Mouse (Mus musculus) CH12.LX (cell line): ENCODE results near the gene Kif13a. TPM values are rescaled to one million over a fixed set of nuclear protein-coding genes. Genes with fewer than 3 reads are reported as not detected.

Experiments
- DNase-seq: peaks from one replicate; pipeline ENCODE4 v3.0.0-alpha.2; 2013; ENCODE audit errors: extremely low read depth
- H3K27ac ChIP-seq: 2 replicates; pipeline ENCODE4 v1.5.1; 2012; ENCODE audit warnings: low read depth, mild to moderate bottlenecking, control low read depth, moderate library complexity; ENCODE audit not compliant: insufficient read depth
- H3K27me3 ChIP-seq: replicated peaks from 2 replicates; pipeline ENCODE3; 2012; ENCODE audit warnings: inconsistent platforms
- H3K36me3 ChIP-seq, 2 experiments: replicated peaks in 1 of 2; 2 replicates each; pipeline versions ENCODE3 to v1.6.1; 2012; ENCODE audit warnings: inconsistent platforms in 1 of 2, low read length in 1 of 2, mild to moderate bottlenecking in 1 of 2, mixed read lengths in 1 of 2, moderate library complexity in 1 of 2; ENCODE audit not compliant: control insufficient read depth in 1 of 2, insufficient read depth in 1 of 2
- H3K4me1 ChIP-seq, 2 experiments: 2 replicates each; pipeline ENCODE4 v1.6.1; 2012; ENCODE audit warnings: inconsistent platforms in 1 of 2, moderate library complexity in 1 of 2; ENCODE audit not compliant: insufficient read depth in 2 of 2, control insufficient read depth in 1 of 2
- H3K4me2 ChIP-seq: 2 replicates; pipeline ENCODE4 v1.6.1; 2012; ENCODE audit warnings: low read depth, mild to moderate bottlenecking, control low read depth; ENCODE audit not compliant: poor library complexity, insufficient read depth, severe bottlenecking
- H3K4me3 ChIP-seq, 3 experiments: fragments of 150-350 bp in 1 of 3; sonication (generic) in 1 of 3; replicated peaks in 1 of 3; 2 replicates each; pipeline versions ENCODE3 to v1.5.1; 2011 to 2012; ENCODE audit warnings: low read depth in 2 of 3, low read length in 2 of 3, mild to moderate bottlenecking in 2 of 3, moderate library complexity in 2 of 3, control low read depth in 1 of 3, improper control_type of control experiment in 1 of 3, inconsistent platforms in 1 of 3, mixed read lengths in 1 of 3; ENCODE audit not compliant: poor library complexity in 1 of 3
- H3K79me2 ChIP-seq: replicated peaks from 2 replicates; pipeline ENCODE4 v1.6.1; 2012; ENCODE audit warnings: mild to moderate bottlenecking, moderate library complexity; ENCODE audit not compliant: control insufficient read depth, poor library complexity, insufficient read depth, severe bottlenecking; ENCODE audit errors: extremely low read depth
- H3K9ac ChIP-seq: 2 replicates; pipeline ENCODE4 v1.6.1; 2012; ENCODE audit warnings: low read depth, mild to moderate bottlenecking, control low read depth, moderate library complexity; ENCODE audit not compliant: insufficient read depth
- H3K9me3 ChIP-seq: replicated peaks from 2 replicates; pipeline ENCODE3; 2012; ENCODE audit warnings: low read length, inconsistent platforms, mixed read lengths
- BHLHE40 ChIP-seq: IDR thresholded peaks from 2 replicates; pipeline ENCODE4 v1.6.1; 2011; ENCODE audit warnings: mild to moderate bottlenecking, low read depth, low read length, improper control_type of control experiment
- CHD1 ChIP-seq: IDR thresholded peaks from 2 replicates; pipeline ENCODE4 v1.6.1; 2012; ENCODE audit warnings: low read depth, low read length, improper control_type of control experiment, inconsistent platforms
- CHD2 ChIP-seq: IDR thresholded peaks from 2 replicates; pipeline ENCODE4 v1.6.1; 2011; ENCODE audit warnings: low read length, improper control_type of control experiment
- CTCF ChIP-seq, 2 experiments: IDR thresholded peaks in 1 of 2; conservative IDR thresholded peaks in 1 of 2; 2 replicates each; pipeline ENCODE4 v1.5.1; 2011 to 2012; ENCODE audit warnings: low read depth in 2 of 2, low read length in 2 of 2, improper control_type of control experiment in 1 of 2, inconsistent platforms in 1 of 2, mild to moderate bottlenecking in 1 of 2, moderate library complexity in 1 of 2
- ELF1 ChIP-seq: IDR thresholded peaks from 2 replicates; pipeline ENCODE4 v1.6.1; 2014; ENCODE audit warnings: low read depth, mild to moderate bottlenecking, inconsistent platforms, low read length, improper control_type of control experiment
- EP300 ChIP-seq: IDR thresholded peaks from 2 replicates; pipeline ENCODE4 v1.6.1; 2011; ENCODE audit warnings: low read length, improper control_type of control experiment
- ETS1 ChIP-seq: conservative IDR thresholded peaks from 2 replicates; pipeline ENCODE4 v1.6.1; 2012; ENCODE audit warnings: low read depth, mild to moderate bottlenecking, inconsistent platforms, low read length, improper control_type of control experiment, moderate library complexity
- GABPA ChIP-seq: IDR thresholded peaks from 2 replicates; pipeline ENCODE4 v1.6.1; 2012; ENCODE audit warnings: low read depth, low read length, improper control_type of control experiment, inconsistent platforms; ENCODE audit not compliant: insufficient replicate concordance
- IRF4 ChIP-seq: IDR thresholded peaks from 2 replicates; pipeline ENCODE4 v1.6.1; 2014; ENCODE audit warnings: low read depth, mild to moderate bottlenecking, inconsistent platforms, low read length, improper control_type of control experiment
- JUND ChIP-seq: conservative IDR thresholded peaks from 2 replicates; pipeline ENCODE4 v1.6.1; 2011; ENCODE audit warnings: low read depth, low read length, improper control_type of control experiment
- KAT2A ChIP-seq: IDR thresholded peaks from 2 replicates; pipeline ENCODE4 v1.6.1; 2012; ENCODE audit warnings: low read length, improper control_type of control experiment, inconsistent platforms; ENCODE audit not compliant: insufficient replicate concordance
- MAFK ChIP-seq: IDR thresholded peaks from 2 replicates; pipeline ENCODE4 v1.6.1; 2011; ENCODE audit warnings: low read length, improper control_type of control experiment; ENCODE audit not compliant: insufficient replicate concordance
- MYC ChIP-seq: IDR thresholded peaks from 2 replicates; pipeline ENCODE4 v1.6.1; 2011; ENCODE audit warnings: low read depth, mild to moderate bottlenecking, improper control_type of control experiment, low read length
- NRF1 ChIP-seq: IDR thresholded peaks from 2 replicates; pipeline ENCODE4 v1.6.1; 2014; ENCODE audit warnings: low read depth, mild to moderate bottlenecking, inconsistent platforms, low read length, improper control_type of control experiment, moderate library complexity
- PAX5 ChIP-seq: IDR thresholded peaks from 2 replicates; pipeline ENCODE4 v1.6.1; 2012; ENCODE audit warnings: low read length, inconsistent platforms, mixed read lengths
- POLR2AphosphoS2 ChIP-seq: IDR thresholded peaks from 2 replicates; pipeline ENCODE4 v1.6.1; 2011; ENCODE audit warnings: low read depth, low read length, improper control_type of control experiment
- RCOR1 ChIP-seq: conservative IDR thresholded peaks from 2 replicates; pipeline ENCODE4 v1.6.1; 2012; ENCODE audit warnings: low read depth, mild to moderate bottlenecking, inconsistent platforms, low read length, improper control_type of control experiment
- SIN3A ChIP-seq: IDR thresholded peaks from 2 replicates; pipeline ENCODE4 v1.6.1; 2012; ENCODE audit warnings: low read length, improper control_type of control experiment, inconsistent platforms
- SMC3 ChIP-seq: IDR thresholded peaks from 2 replicates; pipeline ENCODE4 v1.6.1; 2011; ENCODE audit warnings: low read depth, low read length, improper control_type of control experiment
- TBP ChIP-seq: conservative IDR thresholded peaks from 2 replicates; pipeline ENCODE4 v1.6.1; 2011; ENCODE audit warnings: low read depth, low read length, improper control_type of control experiment
- TCF12 ChIP-seq: IDR thresholded peaks from 2 replicates; pipeline ENCODE4 v1.6.1; 2014; ENCODE audit warnings: low read depth, mild to moderate bottlenecking, inconsistent platforms, low read length, improper control_type of control experiment
- UBTF ChIP-seq: IDR thresholded peaks from 2 replicates; pipeline ENCODE4 v1.6.1; 2012; ENCODE audit warnings: low read depth, mild to moderate bottlenecking, inconsistent platforms, low read length, improper control_type of control experiment, moderate library complexity
- USF1 ChIP-seq: IDR thresholded peaks from 2 replicates; pipeline ENCODE4 v1.6.1; 2014; ENCODE audit warnings: low read depth, mild to moderate bottlenecking, inconsistent platforms, low read length, improper control_type of control experiment
- ZC3H11A ChIP-seq: IDR thresholded peaks from 2 replicates; pipeline ENCODE4 v1.6.1; 2012; ENCODE audit warnings: low read depth, mild to moderate bottlenecking, inconsistent platforms, low read length, improper control_type of control experiment
- ZKSCAN1 ChIP-seq: IDR thresholded peaks from 2 replicates; pipeline ENCODE4 v1.6.1; 2012; ENCODE audit warnings: low read depth, inconsistent platforms, low read length, improper control_type of control experiment, borderline replicate concordance
- ZMIZ1 ChIP-seq: IDR thresholded peaks from 2 replicates; pipeline ENCODE4 v1.6.1; 2012; ENCODE audit warnings: low read depth, mild to moderate bottlenecking, inconsistent platforms, low read length, improper control_type of control experiment
- dilution Hi-C: fragments of 300-500 bp; cut with MboI; formaldehyde crosslinking; loops from 2 replicates; pipeline ENCODE4 v1.14.3; 2020; ENCODE audit warnings: low sequenced_read_pairs; ENCODE audit not compliant: extremely low pct_unique_long_range_greater_than_20kb, extremely low pct_ligation_motif_present
- in situ Hi-C: fragments of 300-500 bp; cut with MboI; formaldehyde crosslinking; loops from 3 replicates; pipeline ENCODE4 v1.14.3; 2019; ENCODE audit warnings: low sequenced_read_pairs, low pct_ligation_motif_present, low pct_unique_long_range_greater_than_20kb, mixed read lengths
- polyA plus RNA-seq: library from polyadenylated mRNA; unstranded; fragments of >175 nt; gene quantifications from 2 replicates; pipeline ENCODE4 v1.2.1, GENCODE M21; 2012; ENCODE audit warnings: low read depth; ENCODE audit not compliant: insufficient read length
- total RNA-seq, 2 experiments: library from RNA; depleted of rRNA; stranded (reverse); fragments of 300-350 nt in 1 of 2; fragments of >200 nt in 1 of 2; gene quantifications; 2 replicates each; pipeline ENCODE4 v1.2.3; 2012 to 2014

Gene Kif13a
- total and polyA plus RNA-seq, 3 experiments: not detected

DNA sequence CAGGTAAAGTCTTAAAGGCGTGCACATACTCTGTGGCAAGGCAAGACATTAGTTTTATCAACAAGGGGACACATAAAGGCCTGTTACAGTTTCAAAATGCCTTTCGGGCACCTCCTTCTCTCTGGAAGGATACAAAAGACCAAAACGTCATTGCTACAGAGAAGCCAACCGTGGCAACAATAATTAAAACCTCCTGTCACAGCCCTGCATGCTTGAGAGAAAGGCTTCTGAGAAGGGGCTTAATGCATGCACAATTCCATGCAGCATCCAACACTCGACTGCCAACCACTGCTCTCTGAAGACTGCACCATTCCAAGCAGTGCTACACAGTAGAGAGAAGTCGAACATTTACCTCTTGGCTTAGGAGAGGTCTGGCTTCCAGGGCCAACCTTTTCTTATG is 168.7 kb downstream of the Kif13a start:
- Histone ChIP-seq H3K27me3 (no peaks in the 10 kb centered on the region), H3K9me3 (no peaks in the 10 kb centered on the region), H3K9ac (no peak overlapping the region), H3K4me3 (no peak overlapping the region), H3K4me2 (no peak overlapping the region), H3K36me3 (no peaks in the 10 kb centered on the region), H3K79me2 (no peaks in the 10 kb centered on the region), H3K27ac (no peak overlapping the region), H3K4me1 (peaks cover 4 to 7% of the 10 kb centered on the region in 2 experiments)
- DNase-seq: no peak
- in situ Hi-C loops: no loop called here
- dilution Hi-C loops: no loop called here
- TF ChIP-seq USF1: no peak
- TF ChIP-seq ZKSCAN1: no peak

DNA sequence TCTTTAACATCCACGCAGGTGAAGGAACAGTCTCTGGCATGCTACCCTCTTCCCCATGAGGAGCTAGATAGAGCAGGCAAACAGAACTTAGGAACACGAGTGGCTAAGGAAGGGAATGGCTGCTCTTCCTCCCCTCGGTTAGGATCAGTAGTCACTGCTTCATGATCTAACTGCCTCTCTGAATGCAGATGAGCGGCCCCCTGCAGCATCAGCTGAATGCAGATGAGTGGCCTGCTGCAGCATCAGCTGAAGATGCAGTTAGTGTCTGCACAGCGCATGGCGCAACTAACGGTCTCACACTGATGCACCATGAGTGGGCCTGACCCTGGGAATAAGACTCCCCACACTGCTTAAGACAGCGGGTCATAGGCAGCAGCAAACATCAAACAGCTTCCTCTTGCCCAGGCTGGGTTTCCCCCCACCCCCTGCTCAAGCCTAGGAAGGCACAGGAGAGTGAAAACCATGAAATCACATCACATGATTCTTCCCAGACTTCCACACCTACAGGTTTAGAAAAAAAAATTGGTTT is 170.3 kb downstream of the Kif13a start:
- Histone ChIP-seq H3K4me3 (no peak overlapping the region), H3K27ac (no peak overlapping the region), H3K27me3 (no peaks in the 10 kb centered on the region), H3K9ac (no peak overlapping the region), H3K4me2 (no peak overlapping the region), H3K79me2 (no peaks in the 10 kb centered on the region), H3K9me3 (no peaks in the 10 kb centered on the region), H3K4me1 (peaks cover 4 to 7% of the 10 kb centered on the region in 2 experiments), H3K36me3 (no peaks in the 10 kb centered on the region)
- in situ Hi-C loops: no loop called here
- dilution Hi-C loops: no loop called here
- no peak for DNase-seq
- TF ChIP-seq KAT2A (no peak), GABPA (no peak), CTCF (conservative IDR thresholded peaks at IDR 0.05 in 1 of 2, IDR thresholded peaks at IDR 0.05 in 1 of 2; ENCODE audit: low read depth in 2 of 2, low read length in 2 of 2) (no peak), EP300 (no peak), PAX5 (no peak), SMC3 (no peak), NRF1 (no peak), MYC (no peak), IRF4 (no peak), CHD1 (no peak)

DNA sequence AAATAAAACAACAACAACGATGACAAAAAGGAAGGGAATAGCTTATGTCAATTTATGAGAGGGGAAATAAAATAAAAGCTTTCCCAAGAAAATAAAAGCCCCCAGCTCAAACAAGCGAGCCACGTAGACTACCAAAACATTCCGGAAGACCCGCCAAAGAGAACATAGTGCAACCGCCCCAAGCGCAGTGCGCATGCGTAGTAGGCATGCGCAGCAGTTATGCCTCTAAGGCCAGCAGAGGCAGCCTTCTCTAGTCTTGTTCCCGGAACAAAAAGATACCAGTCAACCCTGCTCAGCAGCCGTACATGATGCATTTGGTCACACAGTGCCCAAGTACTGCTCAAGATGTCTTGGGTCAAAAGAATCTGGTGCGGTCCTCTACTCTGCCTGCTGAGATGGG is 171.0 kb downstream of the Kif13a start:
- Histone ChIP-seq H3K27me3 (no peaks in the 10 kb centered on the region), H3K27ac (no peak overlapping the region), H3K36me3 (no peaks in the 10 kb centered on the region), H3K4me3 (no peak overlapping the region), H3K9me3 (no peaks in the 10 kb centered on the region), H3K9ac (no peak overlapping the region), H3K4me1 (peaks cover 4 to 7% of the 10 kb centered on the region in 2 experiments), H3K4me2 (no peak overlapping the region), H3K79me2 (no peaks in the 10 kb centered on the region)
- in situ Hi-C loops (no loop called here), dilution Hi-C loops (no loop called here)
- DNase-seq: no peak
- TF ChIP-seq TCF12 (no peak), SIN3A (no peak), RCOR1 (no peak), JUND (no peak), BHLHE40 (no peak), EP300 (no peak), USF1 (no peak), UBTF (no peak), MYC (no peak), MAFK (no peak), TBP (no peak), ELF1 (no peak), CHD2 (no peak), ZKSCAN1 (no peak), KAT2A (no peak), ZMIZ1 (no peak), NRF1 (no peak), ZC3H11A (no peak), POLR2AphosphoS2 (no peak), ETS1 (no peak)
